Mouse (Mus musculus): ENCODE measurements around the gene Fzr1.

DNA sequence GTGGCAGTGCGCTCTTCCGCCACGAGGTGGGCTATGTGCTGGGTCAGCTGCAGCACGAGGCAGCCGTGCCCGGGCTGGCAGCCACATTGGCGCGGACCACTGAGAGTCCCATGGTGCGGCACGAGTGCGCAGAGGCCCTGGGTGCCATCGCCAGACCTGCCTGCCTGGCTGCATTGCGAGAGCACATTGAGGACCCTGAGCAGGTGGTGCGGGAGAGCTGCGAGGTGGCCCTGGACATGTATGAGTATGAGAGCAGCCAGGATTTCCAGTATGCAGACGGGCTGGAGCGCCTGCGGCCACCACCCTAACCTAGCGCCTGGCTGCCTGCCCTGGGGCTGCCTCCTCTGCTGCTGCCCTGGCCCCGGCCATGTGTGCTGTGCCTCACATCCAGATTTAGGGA is 9.4 kb upstream of the Fzr1 start:
- TF ChIP-seq CTCF (IDR thresholded peaks at IDR 0.05; ENCODE audit: low read depth, low read length) (no peak), POLR2A (IDR thresholded peaks at IDR 0.05; ENCODE audit: borderline replicate concordance, low read depth, low read length) (no peak)

All from bone marrow macrophage, adult 2 months (primary cell).